Mouse (Mus musculus): ENCODE results near the gene Ube2ql1.

DNA sequence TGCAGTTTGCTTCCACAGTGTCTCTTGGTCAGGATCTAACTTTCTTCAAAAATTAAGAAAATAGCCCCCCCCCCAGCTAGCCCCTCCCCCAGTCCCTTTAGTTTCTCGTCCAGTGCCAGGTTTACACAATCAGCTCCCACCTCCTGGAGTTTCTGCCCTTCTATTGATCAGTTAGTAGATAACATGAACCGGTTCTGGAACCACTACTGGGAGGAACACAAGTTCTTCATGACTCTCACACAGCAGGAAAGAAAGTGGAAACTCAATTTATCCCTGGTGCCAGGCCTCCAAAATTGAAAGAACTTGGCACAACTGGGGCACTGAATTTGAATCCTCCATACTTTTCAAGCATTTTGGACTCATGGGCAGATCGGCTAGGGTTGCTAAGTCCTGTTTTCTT is 85.2 kb downstream of the Ube2ql1 start:
- TF ChIP-seq CTCF (IDR thresholded peaks at IDR 0.05; ENCODE audit: low read depth, low read length) (no peak), POLR2A (IDR thresholded peaks at IDR 0.05; ENCODE audit: insufficient read depth, low read length) (no peak), EP300 (IDR thresholded peaks at IDR 0.05; ENCODE audit: insufficient read depth, low read depth, low read length) (no peak)
